Mouse (Mus musculus): ENCODE results near the gene Stx18. TPM values are rescaled to one million over a fixed set of nuclear protein-coding genes. Genes with fewer than 3 reads are reported as not detected.

The Stx18 gene
- polyA plus RNA-seq, 1 experiment from 2014 or later = 62.1 TPM

DNA sequence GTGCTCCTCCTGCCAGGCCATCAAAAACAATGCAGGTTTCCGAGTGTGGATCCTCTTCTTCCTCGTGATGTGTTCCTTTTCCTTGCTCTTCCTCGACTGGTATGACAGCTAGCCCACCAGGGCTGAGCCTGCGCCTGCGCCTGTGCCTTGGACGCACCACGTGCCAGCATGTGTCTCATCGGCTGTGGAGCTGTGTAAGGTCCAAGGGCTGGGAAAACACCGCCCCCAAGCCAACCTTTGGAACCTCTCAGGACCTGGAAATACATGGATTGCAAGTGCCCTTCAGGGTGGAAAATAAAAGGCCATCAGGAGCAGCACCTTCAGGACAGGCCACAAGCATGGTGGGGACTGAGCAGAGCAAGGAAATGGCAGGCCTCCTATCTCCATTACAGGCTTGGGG, 97.7 kb downstream of the Stx18 start:
- no peak overlapping the region for H3K27ac ChIP-seq
- H3K36me3 ChIP-seq = peaks cover 67% of the 10 kb centered on the region
- no peaks in the 10 kb centered on the region for H3K27me3 ChIP-seq
- 89% methylated on average over 9 of the region's 9 CpGs for WGBS
- H3K4me1 ChIP-seq (replicated peaks) = peaks cover 10% of the 10 kb centered on the region; the same call in 1 of the 2 replicates
- no peaks in the 10 kb centered on the region for H3K9me3 ChIP-seq
- no peak overlapping the region for H3K4me2 ChIP-seq
- no peak overlapping the region for H3K9ac ChIP-seq (replicated peaks)
- no peak for ATAC-seq (ENCODE audit: insufficient number of reproducible peaks, insufficient read depth, low FRiP score, low TSS enrichment, low read depth)
- no peak overlapping the region for H3K4me3 ChIP-seq (replicated peaks)

DNA sequence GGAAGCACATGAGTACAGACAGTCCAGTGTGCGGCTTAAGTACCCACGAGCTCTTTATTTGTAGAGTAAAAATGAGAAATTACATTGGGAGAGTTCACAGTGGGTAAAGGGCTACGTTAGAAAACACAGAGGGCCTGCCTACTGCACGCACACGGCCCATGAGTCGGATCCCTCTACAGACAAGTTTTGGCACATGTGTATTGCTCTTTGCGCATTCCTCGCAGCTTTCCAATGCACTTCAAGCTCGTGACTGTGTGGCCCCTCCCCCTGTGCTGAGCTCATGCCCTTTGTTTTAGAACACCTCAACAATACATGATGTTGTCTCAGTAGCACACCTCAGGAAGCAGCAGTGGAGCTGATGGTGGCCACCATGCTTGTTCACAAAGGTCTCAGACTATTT, 98.6 kb downstream of the Stx18 start:
- no peak overlapping the region for H3K9ac ChIP-seq (replicated peaks)
- peaks cover 76% of the 10 kb centered on the region for H3K36me3 ChIP-seq
- no peak for ATAC-seq (ENCODE audit: insufficient number of reproducible peaks, insufficient read depth, low FRiP score, low TSS enrichment, low read depth)
- WGBS = 81% methylated on average over 9 of the region's 9 CpGs
- H3K27me3 ChIP-seq = no peaks in the 10 kb centered on the region
- H3K4me1 ChIP-seq (replicated peaks) = peaks cover 10% of the 10 kb centered on the region; the same call in 1 of the 2 replicates
- H3K4me3 ChIP-seq (replicated peaks) = no peak overlapping the region
- H3K9me3 ChIP-seq = no peaks in the 10 kb centered on the region
- H3K4me2 ChIP-seq = no peak overlapping the region
- no peak overlapping the region for H3K27ac ChIP-seq

DNA sequence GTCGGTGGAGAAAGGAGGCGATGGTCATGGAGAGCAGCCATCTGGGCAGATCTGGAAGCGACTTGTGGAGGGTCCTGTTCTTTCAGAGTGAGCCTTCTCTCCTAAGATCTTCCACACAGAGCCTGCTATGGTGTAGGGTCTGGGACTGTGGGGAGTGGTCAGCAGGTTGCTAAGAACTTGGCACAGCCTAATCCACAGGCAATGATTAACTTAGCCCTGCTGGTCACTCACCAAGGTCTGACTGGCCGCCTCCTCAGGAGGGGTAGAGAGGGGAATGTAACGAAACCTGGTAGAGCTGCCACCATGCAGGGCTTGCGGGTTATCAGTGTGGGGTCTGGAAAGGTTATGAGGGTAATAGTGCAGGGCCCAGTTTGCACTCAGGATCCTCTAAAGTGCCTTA, 102.4 kb downstream of the Stx18 start:
- no peak overlapping the region for H3K4me2 ChIP-seq
- no peak for ATAC-seq (ENCODE audit: insufficient number of reproducible peaks, insufficient read depth, low FRiP score, low TSS enrichment, low read depth)
- no peak overlapping the region for H3K27ac ChIP-seq
- H3K27me3 ChIP-seq = no peaks in the 10 kb centered on the region
- no peaks in the 10 kb centered on the region for H3K9me3 ChIP-seq
- peaks cover 10% of the 10 kb centered on the region; the same call in 1 of the 2 replicates for H3K4me1 ChIP-seq (replicated peaks)
- no peak overlapping the region for H3K4me3 ChIP-seq (replicated peaks)
- H3K9ac ChIP-seq (replicated peaks) = no peak overlapping the region
- H3K36me3 ChIP-seq = peaks cover 100% of the 10 kb centered on the region
- WGBS = 87% methylated on average over 6 of the region's 6 CpGs

DNA sequence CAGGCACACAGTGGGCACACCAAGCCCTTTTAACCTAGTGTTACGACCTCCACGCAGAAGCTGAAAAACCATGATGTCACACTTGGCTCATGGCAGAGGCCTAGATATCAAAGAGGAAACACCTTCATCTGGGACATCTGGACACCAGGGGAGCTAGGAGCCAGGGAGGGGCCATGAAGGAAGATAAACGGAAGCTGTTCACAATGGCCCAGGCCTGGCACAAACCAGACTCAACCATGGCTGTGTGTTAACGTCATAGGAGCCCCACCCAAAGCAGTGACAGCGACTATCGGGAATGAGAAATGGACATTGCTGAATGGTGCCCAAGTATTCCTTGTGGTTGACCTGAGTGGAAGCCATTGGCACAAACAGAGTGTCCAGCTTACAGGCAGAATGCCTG, 108.0 kb downstream of the Stx18 start:
- peaks cover 99% of the 10 kb centered on the region for H3K36me3 ChIP-seq

DNA sequence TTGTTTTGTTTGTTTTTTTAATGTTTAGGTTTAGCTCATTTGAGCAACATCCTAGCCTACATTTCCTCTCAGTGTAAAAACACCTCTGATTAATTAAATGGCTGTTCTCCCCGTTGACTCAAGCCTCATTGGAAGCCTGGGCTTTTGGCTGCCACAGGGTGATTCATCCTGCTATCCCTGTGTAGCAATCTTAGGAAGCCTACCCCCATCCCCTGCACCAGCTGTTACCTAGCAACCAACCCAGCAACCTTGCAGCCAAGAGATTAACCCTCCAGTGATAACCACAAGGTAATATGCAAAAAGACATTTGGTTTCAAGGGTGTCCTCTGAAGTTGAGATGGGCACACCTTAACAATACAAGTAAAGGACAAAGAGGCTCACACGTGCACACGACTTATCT, 112.7 kb downstream of the Stx18 start:
- no peaks in the 10 kb centered on the region for H3K27me3 ChIP-seq
- H3K4me3 ChIP-seq (replicated peaks) = no peak overlapping the region
- 76% methylated on average over 3 of the region's 3 CpGs for WGBS
- no peak overlapping the region for H3K4me2 ChIP-seq
- peaks cover 99% of the 10 kb centered on the region for H3K36me3 ChIP-seq
- no peak overlapping the region for H3K27ac ChIP-seq
- no peak overlapping the region for H3K9ac ChIP-seq (replicated peaks)
- ATAC-seq (ENCODE audit: insufficient number of reproducible peaks, insufficient read depth, low FRiP score, low TSS enrichment, low read depth) = no peak
- no peaks in the 10 kb centered on the region for H3K4me1 ChIP-seq (replicated peaks)
- 0 out of 2 replicates have a peak, but pooled peaks cover 6% of the 10 kb centered on the region for H3K9me3 ChIP-seq

More for the DNA sequence above, 108.0 kb downstream of the Stx18 start:
- Histone ChIP-seq H3K4me1 (replicated peaks) (no peaks in the 10 kb centered on the region), H3K4me3 (replicated peaks) (no peak overlapping the region), H3K4me2 (no peak overlapping the region), H3K27me3 (no peaks in the 10 kb centered on the region), H3K27ac (no peak overlapping the region), H3K9me3 (no peaks in the 10 kb centered on the region), H3K9ac (replicated peaks) (no peak overlapping the region)
- ATAC-seq (ENCODE audit: insufficient number of reproducible peaks, insufficient read depth, low FRiP score, low TSS enrichment, low read depth) = no peak
- 86% methylated on average over 6 of the region's 6 CpGs for WGBS

DNA sequence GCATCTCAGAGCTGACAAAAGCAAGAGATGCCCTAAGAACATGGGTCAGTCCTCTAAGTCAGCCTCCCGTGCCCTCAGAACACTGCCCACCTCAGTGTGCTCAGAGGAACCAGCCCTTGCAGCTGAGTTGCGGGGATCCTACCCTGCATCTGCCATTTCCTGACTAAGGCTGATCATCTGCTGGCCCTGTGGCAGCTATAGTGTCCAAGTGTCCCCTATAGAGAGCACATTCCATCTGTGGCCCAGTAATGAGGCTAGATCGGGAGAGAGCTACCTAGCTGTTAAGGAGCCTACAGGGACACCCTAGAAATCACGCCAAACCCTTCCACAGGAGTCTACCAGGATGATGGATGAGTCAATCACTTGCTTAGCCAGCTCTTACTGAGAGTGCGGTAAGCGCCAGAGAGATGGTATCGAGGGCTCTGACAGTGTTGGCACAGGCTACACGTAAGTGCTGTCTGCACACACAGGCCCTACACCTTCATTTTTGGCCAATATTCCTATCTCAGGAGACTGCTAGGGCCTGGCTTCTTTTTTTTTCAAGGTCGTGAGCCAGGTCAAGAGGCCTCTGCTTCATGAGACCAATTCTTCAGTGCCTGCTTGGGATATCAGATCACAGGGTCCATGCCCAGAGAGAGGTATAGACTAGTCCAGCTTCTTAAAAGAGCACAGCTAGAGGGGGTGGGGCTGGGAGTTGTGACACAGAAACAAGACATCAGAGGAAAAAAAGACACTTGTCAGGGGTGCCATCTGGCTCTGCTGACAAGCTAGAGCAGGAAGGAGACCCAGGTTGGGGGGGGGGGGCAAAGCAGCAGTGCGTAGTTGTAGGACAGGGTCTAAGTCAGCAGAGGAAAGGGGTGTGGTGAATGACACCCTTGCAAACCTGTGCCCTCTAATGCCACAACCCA, 113.9 kb downstream of the Stx18 start:
- no peak for ATAC-seq (ENCODE audit: insufficient number of reproducible peaks, insufficient read depth, low FRiP score, low TSS enrichment, low read depth)
- Histone ChIP-seq H3K27ac (no peak overlapping the region), H3K27me3 (no peaks in the 10 kb centered on the region), H3K36me3 (peaks cover 99% of the 10 kb centered on the region), H3K4me1 (replicated peaks) (peaks cover 7% of the 10 kb centered on the region), H3K9ac (replicated peaks) (no peak overlapping the region), H3K4me3 (replicated peaks) (no peak overlapping the region), H3K4me2 (no peak overlapping the region), H3K9me3 (0 out of 2 replicates have a peak, but pooled peaks cover 6% of the 10 kb centered on the region)
- WGBS = 87% methylated on average over 10 of the region's 10 CpGs

DNA sequence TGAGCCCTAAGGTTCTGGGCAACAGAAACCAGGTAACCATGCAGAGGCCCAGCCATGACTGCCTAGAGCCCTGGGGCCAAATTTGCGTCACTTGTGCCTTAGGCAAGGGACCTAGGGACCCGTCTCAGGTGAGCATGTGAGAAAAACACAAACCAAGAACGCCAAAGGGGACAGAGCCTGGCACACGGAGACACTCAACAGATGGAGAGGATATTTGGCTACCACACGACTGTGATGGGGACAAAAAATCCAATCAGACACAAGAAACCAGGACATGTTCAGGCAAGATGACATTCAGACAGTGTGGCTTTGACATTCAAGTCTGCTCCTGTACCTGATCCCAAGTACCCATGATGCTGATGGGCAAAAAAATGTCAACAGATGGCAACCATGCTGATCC, 115.1 kb downstream of the Stx18 start:
- Histone ChIP-seq H3K9me3 (0 out of 2 replicates have a peak, but pooled peaks cover 6% of the 10 kb centered on the region), H3K27me3 (no peaks in the 10 kb centered on the region), H3K4me3 (replicated peaks) (no peak overlapping the region), H3K9ac (replicated peaks) (no peak overlapping the region), H3K4me1 (replicated peaks) (peaks cover 16% of the 10 kb centered on the region), H3K27ac (no peak overlapping the region), H3K36me3 (peaks cover 90% of the 10 kb centered on the region), H3K4me2 (no peak overlapping the region)
- no peak for ATAC-seq (ENCODE audit: insufficient number of reproducible peaks, insufficient read depth, low FRiP score, low TSS enrichment, low read depth)
- WGBS = 88% methylated on average over 5 of the region's 5 CpGs

DNA sequence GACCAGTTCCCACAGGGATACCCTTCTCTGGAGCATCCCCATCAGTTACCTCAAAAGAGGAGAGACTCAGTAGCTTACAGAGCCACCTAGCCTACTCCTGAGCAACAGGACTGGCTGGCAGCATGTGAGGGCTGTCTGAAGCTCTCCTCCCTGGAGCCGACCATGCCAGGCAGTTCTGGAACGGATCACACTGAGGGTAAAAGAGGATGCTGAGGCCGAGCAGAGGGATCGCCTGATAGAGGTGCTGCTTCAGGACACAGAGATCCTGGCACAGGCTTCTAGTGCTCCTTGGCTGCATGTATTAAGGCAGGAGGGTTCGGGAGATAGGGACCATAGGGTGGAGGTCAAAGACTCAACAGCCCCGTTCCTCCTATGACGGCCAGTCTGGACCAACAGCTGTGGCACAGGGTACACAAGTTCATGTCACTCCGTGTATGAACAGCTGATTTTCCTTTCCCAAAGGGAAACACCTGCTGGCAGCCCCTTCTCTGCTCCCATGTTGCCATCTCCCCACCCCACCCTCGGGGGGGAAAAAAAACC, 119.0 kb downstream of the Stx18 start:
- no peak overlapping the region for H3K27ac ChIP-seq
- ATAC-seq (ENCODE audit: insufficient number of reproducible peaks, insufficient read depth, low FRiP score, low TSS enrichment, low read depth) = no peak
- peak overlapping the region; percentile 73 for H3K4me2 ChIP-seq
- H3K4me3 ChIP-seq (replicated peaks) = peak overlapping the region; percentile 89
- peaks cover 31% of the 10 kb centered on the region for H3K27me3 ChIP-seq
- H3K9me3 ChIP-seq = 0 out of 2 replicates have a peak, but pooled peaks cover 6% of the 10 kb centered on the region
- H3K36me3 ChIP-seq = peaks cover 51% of the 10 kb centered on the region
- peaks cover 19% of the 10 kb centered on the region for H3K4me1 ChIP-seq (replicated peaks)
- peak overlapping the region; percentile 85; the same call in 1 of the 2 replicates for H3K9ac ChIP-seq (replicated peaks)
- WGBS = 66% methylated on average over 9 of the region's 9 CpGs

DNA sequence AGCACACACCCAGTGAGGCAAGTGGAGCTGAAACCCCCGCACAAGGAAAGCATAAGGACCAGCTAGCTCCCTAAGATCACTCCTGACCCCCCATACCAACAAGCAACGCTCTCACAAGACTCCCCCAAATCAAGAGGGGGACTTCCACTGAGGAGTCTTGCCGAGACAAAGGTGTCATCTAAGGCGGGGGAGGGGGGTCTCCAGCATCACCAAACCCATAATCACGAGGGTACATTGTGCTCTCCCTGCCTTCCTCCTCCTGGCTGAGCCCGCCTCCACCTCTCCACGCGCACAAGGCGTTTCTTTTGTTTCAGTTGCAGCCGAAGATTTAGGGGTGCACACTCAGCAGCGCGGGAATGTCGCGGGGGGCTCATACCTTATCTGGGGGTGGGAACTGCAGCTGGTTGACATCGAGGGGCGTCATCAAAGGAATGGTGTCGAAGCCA, 120.0 kb downstream of the Stx18 start:
- Histone ChIP-seq H3K36me3 (peaks cover 41% of the 10 kb centered on the region), H3K4me3 (replicated peaks) (peak overlapping the region; percentile 89), H3K4me1 (replicated peaks) (peaks cover 19% of the 10 kb centered on the region), H3K9ac (replicated peaks) (peak overlapping the region; percentile 85), H3K27me3 (peaks cover 33% of the 10 kb centered on the region), H3K9me3 (0 out of 2 replicates have a peak, but pooled peaks cover 6% of the 10 kb centered on the region), H3K4me2 (peak overlapping the region; percentile 73), H3K27ac (peak overlapping the region; percentile 77)
- 3% methylated on average over 17 of the region's 17 CpGs for WGBS
- ATAC-seq (ENCODE audit: insufficient number of reproducible peaks, insufficient read depth, low FRiP score, low TSS enrichment, low read depth) = no peak

DNA sequence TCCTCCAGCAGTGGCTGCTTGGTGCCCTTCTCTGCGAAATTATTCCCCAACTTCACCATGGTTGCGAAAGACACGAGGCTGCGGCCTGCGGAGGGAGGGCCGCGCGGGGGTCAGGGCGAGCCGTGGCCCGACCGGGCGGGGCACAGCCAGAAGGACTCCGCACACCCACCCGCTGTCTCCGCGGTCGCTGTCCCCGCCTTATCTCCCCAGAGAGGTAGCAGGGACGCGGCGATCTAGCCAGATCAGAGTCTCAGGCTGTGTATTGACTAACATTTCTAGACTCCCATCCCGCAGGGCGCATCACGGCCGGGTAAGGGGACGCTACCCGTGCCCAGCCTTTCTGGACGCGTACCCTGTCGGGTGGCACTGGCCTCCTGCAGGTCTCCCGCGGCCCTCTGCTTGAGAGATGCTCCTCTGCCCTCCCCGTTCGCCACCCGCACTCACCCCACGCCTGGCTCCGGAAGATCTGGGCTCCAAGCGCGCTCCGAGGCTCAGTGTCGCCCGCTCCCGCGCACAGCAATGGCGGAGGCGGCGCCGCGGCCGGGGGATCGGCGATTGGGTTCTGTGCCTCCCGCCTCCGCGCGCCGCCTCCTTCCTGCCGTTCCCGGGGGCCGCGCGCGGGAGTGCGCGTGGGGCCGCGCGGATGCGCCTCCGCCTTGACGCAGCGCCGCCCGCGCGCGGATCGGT, 120.5 kb downstream of the Stx18 start:
- Histone ChIP-seq H3K36me3 (peaks cover 35% of the 10 kb centered on the region), H3K27ac (peak overlapping the region; percentile 77), H3K27me3 (peaks cover 33% of the 10 kb centered on the region), H3K9ac (replicated peaks) (peak overlapping the region; percentile 85), H3K4me3 (replicated peaks) (peak overlapping the region; percentile 89), H3K4me1 (replicated peaks) (peaks cover 19% of the 10 kb centered on the region), H3K4me2 (peak overlapping the region; percentile 73), H3K9me3 (0 out of 2 replicates have a peak, but pooled peaks cover 6% of the 10 kb centered on the region)
- WGBS = under 1% methylated on average over 78 of the region's 79 CpGs
- peak; percentile 29 for ATAC-seq (ENCODE audit: insufficient number of reproducible peaks, insufficient read depth, low FRiP score, low TSS enrichment, low read depth)
